Mouse (Mus musculus) liver, embryonic 14.5 days (tissue): ENCODE measurements around the gene Aip. TPM values are rescaled to one million over a fixed set of nuclear protein-coding genes. Genes with fewer than 3 reads are reported as not detected.

Experiments used
- ATAC-seq: fragments of 200-750 bp; cut with Nextera tagmentation; 2 replicates; pipeline ENCODE4 v1.8.0; 2017; ENCODE audit warnings: moderate number of reproducible peaks, mild to moderate bottlenecking, moderate library complexity; ENCODE audit not compliant: insufficient read depth
- DNase-seq, 3 experiments: peaks; one replicate each; pipeline ENCODE4 v3.0.0-alpha.2; 2012 to 2013; ENCODE audit warnings: low read depth in 3 of 3, low spot score in 3 of 3
- H3K27ac ChIP-seq: fragments of 300-500 bp; sonication (generic); 2 replicates; pipeline ENCODE4 v1.5.1; 2014; ENCODE audit warnings: moderate library complexity, mild to moderate bottlenecking, control low read depth, inconsistent platforms
- H3K27me3 ChIP-seq: fragments of 300-500 bp; sonication (generic); 2 replicates; pipeline ENCODE4 v1.6.1; 2014; ENCODE audit warnings: mild to moderate bottlenecking, low read length, moderate library complexity; ENCODE audit not compliant: control insufficient read depth, insufficient read depth
- H3K36me3 ChIP-seq: fragments of 300-500 bp; sonication (generic); replicated peaks from 2 replicates; pipeline ENCODE4 v1.6.1; 2014; ENCODE audit warnings: low read depth; ENCODE audit not compliant: control insufficient read depth, insufficient read depth
- H3K4me1 ChIP-seq, 2 experiments: fragments of 200-500 bp in 1 of 2; fragments of 300-500 bp in 1 of 2; sonication (generic) in 1 of 2; replicated peaks; 2 replicates each; pipeline ENCODE4 v1.6.1; 2012 to 2014; ENCODE audit warnings: antibody characterized with exemption in 1 of 2, inconsistent platforms in 1 of 2, low read length in 1 of 2; ENCODE audit not compliant: control insufficient read depth in 2 of 2, insufficient read depth in 2 of 2
- H3K4me2 ChIP-seq: fragments of 300-500 bp; sonication (generic); 2 replicates; pipeline ENCODE4 v1.6.1; 2014; ENCODE audit warnings: low read depth, mild to moderate bottlenecking, control low read depth, moderate library complexity
- H3K4me3 ChIP-seq, 2 experiments: fragments of 200-500 bp in 1 of 2; fragments of 300-500 bp in 1 of 2; sonication (generic) in 1 of 2; 2 replicates each; pipeline ENCODE4 v1.5.1; 2012 to 2014; ENCODE audit warnings: low read depth in 2 of 2, low read length in 2 of 2, mild to moderate bottlenecking in 2 of 2, control low read depth in 1 of 2, inconsistent platforms in 1 of 2, moderate library complexity in 1 of 2; ENCODE audit not compliant: insufficient read depth in 1 of 2
- H3K9ac ChIP-seq: fragments of 300-500 bp; sonication (generic); replicated peaks from 2 replicates; pipeline ENCODE4 v1.6.1; 2014; ENCODE audit warnings: mild to moderate bottlenecking, control low read depth, moderate library complexity
- H3K9me3 ChIP-seq: fragments of 300-500 bp; sonication (generic); 2 replicates; pipeline ENCODE4 v1.6.1; 2016; ENCODE audit warnings: low read length, mixed read lengths; ENCODE audit not compliant: control insufficient read depth
- CTCF ChIP-seq: IDR thresholded peaks from 2 replicates; pipeline ENCODE4 v1.5.1; 2016; ENCODE audit warnings: antibody characterized with exemption, low read depth, control low read depth
- EP300 ChIP-seq: IDR thresholded peaks from 2 replicates; pipeline ENCODE4 v1.6.1; 2016; ENCODE audit warnings: antibody characterized with exemption, low read depth
- WGBS: fragments of 180-500 bp; shearing (Covaris S2); extraction: QIAGEN DNeasy Blood & Tissue Kit; methylation state at CpG from one replicate; pipeline ENCODE4 v1.1.7; 2014; ENCODE audit not compliant: insufficient replicate concordance; 5-methylcytosine and 5-hydroxymethylcytosine counted together
- polyA plus RNA-seq, 2 experiments: library from polyadenylated mRNA; depleted of rRNA in 1 of 2; stranded (reverse) in 1 of 2; unstranded in 1 of 2; fragments of >200 nt; fragmentation: Nextera tagmentation in 1 of 2; extraction: Ambion mirVana in 1 of 2; gene quantifications; 2 replicates each; pipeline versions ENCODE4 v1.2.1 to v1.2.3; 2012 to 2014

Gene Aip
- polyA plus RNA-seq, 2 experiments: 29.4 to 33.2 TPM

DNA sequence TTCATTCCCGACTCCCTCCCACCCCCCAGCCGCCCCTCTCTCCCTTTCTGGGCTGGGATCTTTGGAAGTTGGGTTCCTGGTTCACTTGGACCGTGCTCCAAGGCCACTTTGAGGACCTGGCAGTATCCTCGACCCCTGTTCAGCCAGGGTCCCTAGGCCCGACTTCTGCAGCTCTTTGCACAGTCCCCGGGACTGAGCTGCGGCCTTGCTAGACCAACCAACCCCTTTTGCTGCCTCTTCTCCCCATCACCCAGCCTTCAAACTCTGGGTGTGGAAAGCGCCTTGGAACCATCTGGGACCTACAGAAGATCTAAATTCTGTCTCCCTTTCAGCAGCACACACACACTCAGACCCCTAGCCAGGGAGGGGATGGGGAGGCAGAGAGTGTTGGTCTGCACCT lies 23.2 kb upstream of the Aip start:
- H3K9me3 ChIP-seq: no peaks in the 10 kb centered on the region
- 0 out of 2 replicates have a peak, but pooled peaks cover 3% of the 10 kb centered on the region for H3K36me3 ChIP-seq
- no peak for TF ChIP-seq CTCF
- TF ChIP-seq EP300: no peak
- peak overlapping the region; percentile 88 for H3K4me2 ChIP-seq
- H3K9ac ChIP-seq: peak overlapping the region; percentile 91
- peak overlapping the region; percentile 78 to 94 for H3K4me3 ChIP-seq
- DNase-seq (no peak), ATAC-seq (peak; percentile 36; the same call in 1 of the 2 replicates)
- H3K4me1 ChIP-seq: peaks cover 4 to 12% of the 10 kb centered on the region in 2 experiments
- WGBS: under 1% methylated on average over 8 of the region's 8 CpGs
- peak overlapping the region; percentile 70 for H3K27ac ChIP-seq
- no peaks in the 10 kb centered on the region for H3K27me3 ChIP-seq

DNA sequence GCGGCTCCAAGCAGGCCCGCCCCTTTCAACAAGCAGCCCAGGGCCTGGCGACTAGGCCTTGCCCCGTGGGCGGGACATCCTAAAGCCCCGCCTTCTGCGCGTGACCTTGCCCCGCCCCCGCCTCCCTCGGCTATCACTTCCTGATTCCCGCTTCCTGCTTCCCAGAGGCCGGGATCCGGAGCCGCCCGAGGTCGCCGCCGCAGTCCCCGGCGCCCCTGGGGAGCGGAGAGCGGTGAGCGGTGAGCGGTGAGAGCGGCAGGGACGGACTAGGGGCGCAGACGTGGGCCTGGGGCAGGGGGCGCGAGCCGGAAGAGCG lies 22.8 kb upstream of the Aip start, which contains the start of gene Coro1b:
Coro1b (plus strand) TSS at position 129 of the 316 bp plus-strand sequence.
- DNase-seq (peak; percentile 77 to 83 (median 78)), ATAC-seq (peak; percentile 90)
- TF ChIP-seq EP300: no peak
- no peak for TF ChIP-seq CTCF
- Histone ChIP-seq H3K27ac (peak within 1 kb of the TSS; percentile 70), H3K9me3 (no peaks in the 10 kb centered on the region), H3K4me3 (peak within 1 kb of the TSS; percentile 78 to 94), H3K36me3 (0 out of 2 replicates have a peak, but pooled peaks cover 3% of the 10 kb centered on the region), H3K27me3 (no peaks in the 10 kb centered on the region), H3K4me2 (peak within 1 kb of the TSS; percentile 88), H3K9ac (peak within 1 kb of the TSS; percentile 91), H3K4me1 (peaks cover 4 to 12% of the 10 kb centered on the region in 2 experiments)
- under 1% methylated on average over 29 of the region's 33 CpGs for WGBS

DNA sequence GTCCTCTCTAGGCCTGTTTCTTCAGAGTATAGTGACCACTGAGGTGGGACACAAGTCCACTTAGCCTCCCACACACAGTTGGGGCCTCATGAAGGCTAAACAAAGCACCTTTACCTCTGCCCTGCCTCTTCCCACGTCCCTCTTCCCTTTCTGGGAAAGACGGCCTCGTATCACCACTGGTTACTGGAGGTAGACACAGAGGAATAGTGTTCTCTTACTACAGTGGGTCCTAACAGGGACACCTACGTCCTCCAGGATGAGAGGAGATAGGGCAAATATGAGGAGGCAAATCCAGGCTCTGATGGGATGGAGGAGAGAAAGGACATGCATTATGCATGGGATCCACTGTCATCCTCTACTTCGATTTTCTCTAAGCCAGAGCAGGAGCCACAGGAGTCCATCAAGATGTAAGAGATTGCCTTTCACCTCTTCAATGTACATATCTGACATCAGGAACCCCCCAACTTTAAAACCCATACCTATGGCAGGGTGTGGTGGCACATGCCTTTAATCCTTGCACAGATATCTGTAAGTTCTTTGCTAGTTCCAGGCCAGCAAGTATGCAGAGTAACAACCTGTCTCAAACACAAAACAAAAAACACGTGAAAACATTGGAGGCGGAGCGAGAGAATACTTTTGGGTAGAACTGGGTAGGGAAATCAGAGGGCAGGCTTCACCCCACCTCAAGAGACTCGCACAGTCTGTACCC lies 22.3 kb upstream of the Aip start:
- 0 out of 2 replicates have a peak, but pooled peaks cover 3% of the 10 kb centered on the region for H3K36me3 ChIP-seq
- H3K9me3 ChIP-seq: no peaks in the 10 kb centered on the region
- WGBS: 40% methylated on average over 9 of the region's 9 CpGs
- DNase-seq (no peak), ATAC-seq (peak; percentile 26)
- H3K27ac ChIP-seq: no peak overlapping the region
- no peak for TF ChIP-seq CTCF
- no peak for TF ChIP-seq EP300
- H3K4me1 ChIP-seq: peaks cover 4 to 12% of the 10 kb centered on the region in 2 experiments
- H3K9ac ChIP-seq: peak overlapping the region; percentile 35; the same call in 1 of the 2 replicates
- no peaks in the 10 kb centered on the region for H3K27me3 ChIP-seq
- H3K4me2 ChIP-seq: peak overlapping the region; percentile 88
- H3K4me3 ChIP-seq: peak overlapping the region; percentile 38 to 94; a peak in 3 of 4 replicates

DNA sequence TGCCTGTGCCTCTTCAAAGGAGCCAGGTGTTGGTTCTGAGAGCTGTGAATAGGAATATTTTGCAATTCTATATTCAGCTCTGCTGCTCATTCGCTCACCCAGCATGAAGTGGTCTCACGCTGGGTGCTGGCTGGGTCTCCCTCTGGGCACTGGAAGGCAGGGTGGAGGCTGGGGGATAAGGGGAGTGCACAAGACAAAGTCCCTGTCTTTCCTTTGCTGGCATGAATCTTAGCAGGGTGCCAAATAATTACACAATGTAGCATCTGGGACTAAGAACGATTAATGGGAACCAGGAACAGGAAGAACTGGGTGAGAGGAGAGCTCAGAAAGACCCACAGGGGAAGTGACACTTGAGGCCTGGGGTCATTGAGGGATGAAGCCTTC lies 21.4 kb upstream of the Aip start:
- H3K9me3 ChIP-seq: no peaks in the 10 kb centered on the region
- no peak overlapping the region for H3K9ac ChIP-seq
- H3K4me3 ChIP-seq: no peak overlapping the region
- DNase-seq (no peak), ATAC-seq (no peak)
- 0 out of 2 replicates have a peak, but pooled peaks cover 3% of the 10 kb centered on the region for H3K36me3 ChIP-seq
- peaks cover 4 to 12% of the 10 kb centered on the region in 2 experiments for H3K4me1 ChIP-seq
- no peak overlapping the region for H3K27ac ChIP-seq
- H3K4me2 ChIP-seq: no peak overlapping the region
- no peaks in the 10 kb centered on the region for H3K27me3 ChIP-seq
- TF ChIP-seq EP300 (no peak), CTCF (no peak)
- WGBS: 57% methylated on average over 3 of the region's 3 CpGs

DNA sequence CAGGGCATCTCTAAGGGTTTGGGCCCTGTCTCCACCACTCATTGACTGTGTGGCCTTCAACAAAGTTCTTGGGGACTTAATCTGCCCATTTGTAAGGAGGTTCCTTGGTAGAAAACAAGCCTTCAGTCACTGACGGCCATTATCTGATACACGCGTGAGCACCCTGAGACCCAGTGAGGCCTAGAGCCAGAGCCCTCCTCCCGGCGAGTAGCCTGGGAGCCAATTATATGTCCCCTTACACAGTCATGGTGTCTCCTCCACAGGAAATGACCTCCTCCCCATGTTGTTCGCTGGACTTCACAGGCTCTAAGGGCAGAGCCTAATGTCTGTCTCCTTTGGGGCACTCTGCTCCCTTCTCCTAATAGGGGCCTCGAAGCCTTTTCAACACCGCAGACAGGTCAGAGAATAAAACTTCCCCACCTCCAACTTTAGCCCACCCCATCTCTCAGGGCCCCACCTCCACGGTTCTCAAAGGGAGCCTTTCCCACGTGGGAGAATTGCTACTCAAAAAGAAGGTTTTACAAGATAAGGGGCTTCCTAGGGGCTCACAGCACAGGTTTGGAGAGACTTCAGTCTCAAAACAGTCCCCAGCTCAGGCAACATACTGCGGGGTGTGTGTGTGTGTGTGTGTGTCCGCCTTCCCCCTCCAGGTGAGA lies 20.8 kb upstream of the Aip start:
- Histone ChIP-seq H3K9ac (no peak overlapping the region), H3K9me3 (no peaks in the 10 kb centered on the region), H3K36me3 (0 out of 2 replicates have a peak, but pooled peaks cover 3% of the 10 kb centered on the region), H3K4me1 (peaks cover 4 to 12% of the 10 kb centered on the region in 2 experiments), H3K27ac (no peak overlapping the region), H3K4me2 (no peak overlapping the region), H3K27me3 (no peaks in the 10 kb centered on the region), H3K4me3 (no peak overlapping the region)
- 66% methylated on average over 12 of the region's 12 CpGs for WGBS
- ATAC-seq: no peak
- no peak for TF ChIP-seq EP300
- TF ChIP-seq CTCF: no peak
- no peak for DNase-seq
